Mouse (Mus musculus): ENCODE results near the gene Ly6g6d. TPM values are rescaled to one million over a fixed set of nuclear protein-coding genes. Genes with fewer than 3 reads are reported as not detected.

Ly6g6d gene
- polyA plus RNA-seq, 1 experiment: not detected

GRCm38 (mm10) chr17:35103221-35103690, 25.4 kb upstream of the Ly6g6d start:
- peaks cover 2% of the 10 kb centered on the region; the same call in 1 of the 2 replicates for H3K4me1 ChIP-seq (ENCODE audit: control insufficient read depth, insufficient read depth, low read length)
- no peak for TF ChIP-seq CTCF (IDR thresholded peaks at IDR 0.05; ENCODE audit: insufficient read depth, low read depth, low read length)
- TF ChIP-seq POLR2A (IDR thresholded peaks at IDR 0.05; ENCODE audit: insufficient read depth, low read depth, low read length): no peak
- H3K4me3 ChIP-seq (ENCODE audit: insufficient read depth, low read depth, low read length): no peak overlapping the region
- WGBS: 76% methylated on average over 6 of the region's 6 CpGs
- H3K27ac ChIP-seq (ENCODE audit: insufficient read depth, low read depth, low read length): no peak overlapping the region

GRCm38 (mm10) chr17:35102299-35102698, 24.4 kb upstream of the Ly6g6d start:
- H3K4me3 ChIP-seq (ENCODE audit: insufficient read depth, low read depth, low read length): no peak overlapping the region
- H3K27ac ChIP-seq (ENCODE audit: insufficient read depth, low read depth, low read length): no peak overlapping the region
- 69% methylated on average over 8 of the region's 8 CpGs for WGBS
- TF ChIP-seq POLR2A (IDR thresholded peaks at IDR 0.05; ENCODE audit: insufficient read depth, low read depth, low read length): no peak
- TF ChIP-seq CTCF (IDR thresholded peaks at IDR 0.05; ENCODE audit: insufficient read depth, low read depth, low read length): no peak
- peaks cover 4% of the 10 kb centered on the region for H3K4me1 ChIP-seq (ENCODE audit: control insufficient read depth, insufficient read depth, low read length)

GRCm38 (mm10) chr17:35101161-35101560, 23.3 kb upstream of the Ly6g6d start:
- no peak overlapping the region for H3K4me3 ChIP-seq (ENCODE audit: insufficient read depth, low read depth, low read length)
- H3K27ac ChIP-seq (ENCODE audit: insufficient read depth, low read depth, low read length): no peak overlapping the region
- 87% methylated on average over 11 of the region's 11 CpGs for WGBS
- H3K4me1 ChIP-seq (ENCODE audit: control insufficient read depth, insufficient read depth, low read length): peaks cover 16% of the 10 kb centered on the region
- no peak for TF ChIP-seq POLR2A (IDR thresholded peaks at IDR 0.05; ENCODE audit: insufficient read depth, low read depth, low read length)
- TF ChIP-seq CTCF (IDR thresholded peaks at IDR 0.05; ENCODE audit: insufficient read depth, low read depth, low read length): no peak

GRCm38 (mm10) chr17:35100196-35100765, 22.4 kb upstream of the Ly6g6d start:
- WGBS: 80% methylated on average over 10 of the region's 10 CpGs
- Histone ChIP-seq H3K4me1 (ENCODE audit: control insufficient read depth, insufficient read depth, low read length) (peaks cover 16% of the 10 kb centered on the region; the same call in 1 of the 2 replicates), H3K4me3 (ENCODE audit: insufficient read depth, low read depth, low read length) (no peak overlapping the region), H3K27ac (ENCODE audit: insufficient read depth, low read depth, low read length) (no peak overlapping the region)
- TF ChIP-seq CTCF (IDR thresholded peaks at IDR 0.05; ENCODE audit: insufficient read depth, low read depth, low read length): no peak
- TF ChIP-seq POLR2A (IDR thresholded peaks at IDR 0.05; ENCODE audit: insufficient read depth, low read depth, low read length): no peak

- H3K27ac ChIP-seq (ENCODE audit: insufficient read depth, low read depth, low read length): no peak overlapping the region
- H3K4me1 ChIP-seq (ENCODE audit: control insufficient read depth, insufficient read depth, low read length): peaks cover 19% of the 10 kb centered on the region; the same call in 1 of the 2 replicates
- TF ChIP-seq POLR2A (IDR thresholded peaks at IDR 0.05; ENCODE audit: insufficient read depth, low read depth, low read length) (no peak), CTCF (IDR thresholded peaks at IDR 0.05; ENCODE audit: insufficient read depth, low read depth, low read length) (no peak)
- 60% methylated on average over 12 of the region's 12 CpGs for WGBS
- H3K4me3 ChIP-seq (ENCODE audit: insufficient read depth, low read depth, low read length): no peak overlapping the region
These were observed 19.3 kb upstream of the Ly6g6d start for GRCm38 (mm10) chr17:35097164-35097655.

GRCm38 (mm10) chr17:35096597-35096996, 18.7 kb upstream of the Ly6g6d start:
- no peak for TF ChIP-seq CTCF (IDR thresholded peaks at IDR 0.05; ENCODE audit: insufficient read depth, low read depth, low read length)
- H3K27ac ChIP-seq (ENCODE audit: insufficient read depth, low read depth, low read length): no peak overlapping the region
- 81% methylated on average over 12 of the region's 12 CpGs for WGBS
- peaks cover 19% of the 10 kb centered on the region; the same call in 1 of the 2 replicates for H3K4me1 ChIP-seq (ENCODE audit: control insufficient read depth, insufficient read depth, low read length)
- H3K4me3 ChIP-seq (ENCODE audit: insufficient read depth, low read depth, low read length): no peak overlapping the region

GRCm38 (mm10) chr17:35094475-35095365, 16.9 kb upstream of the Ly6g6d start:
- H3K4me3 ChIP-seq (ENCODE audit: insufficient read depth, low read depth, low read length): no peak overlapping the region
- WGBS: 83% methylated on average over 15 of the region's 15 CpGs
- TF ChIP-seq CTCF (IDR thresholded peaks at IDR 0.05; ENCODE audit: insufficient read depth, low read depth, low read length) (no peak), POLR2A (IDR thresholded peaks at IDR 0.05; ENCODE audit: insufficient read depth, low read depth, low read length) (no peak)
- H3K4me1 ChIP-seq (ENCODE audit: control insufficient read depth, insufficient read depth, low read length): peaks cover 31% of the 10 kb centered on the region
- no peak overlapping the region for H3K27ac ChIP-seq (ENCODE audit: insufficient read depth, low read depth, low read length)

GRCm38 (mm10) chr17:35092403-35093198, 14.7 kb upstream of the Ly6g6d start:
- 92% methylated on average over 14 of the region's 14 CpGs for WGBS
- no peak overlapping the region for H3K4me3 ChIP-seq (ENCODE audit: insufficient read depth, low read depth, low read length)
- H3K4me1 ChIP-seq (ENCODE audit: control insufficient read depth, insufficient read depth, low read length): peaks cover 31% of the 10 kb centered on the region
- H3K27ac ChIP-seq (ENCODE audit: insufficient read depth, low read depth, low read length): no peak overlapping the region
- TF ChIP-seq CTCF (IDR thresholded peaks at IDR 0.05; ENCODE audit: insufficient read depth, low read depth, low read length) (no peak), POLR2A (IDR thresholded peaks at IDR 0.05; ENCODE audit: insufficient read depth, low read depth, low read length) (no peak)

Measured in olfactory bulb, adult 2 months (tissue).